Mouse (Mus musculus): ENCODE measurements around the gene Fbxl18. TPM values are rescaled to one million over a fixed set of nuclear protein-coding genes. Genes with fewer than 3 reads are reported as not detected.

The Fbxl18 gene
- total RNA-seq, 2 experiments from 2014 or later, result 5.8 to 7.1 TPM

- peak; percentile 83 for DNase-seq
- intact Hi-C loops (cut with DNase I; ENCODE audit: low total_unique reads), result no loop called here
Observed at GRCm38 (mm10) chr5:142920311-142921073, 25.3 kb upstream of the Fbxl18 start.

- intact Hi-C loops (cut with DNase I; ENCODE audit: low total_unique reads), result no loop called here
- no peak for DNase-seq
Observed at GRCm38 (mm10) chr5:142917402-142917801, 22.2 kb upstream of the Fbxl18 start.

GRCm38 (mm10) chr5:142916593-142916992 is 21.4 kb upstream of the Fbxl18 start:
- peak; percentile 81 for DNase-seq
- intact Hi-C loops (cut with DNase I; ENCODE audit: low total_unique reads), result no loop called here

- intact Hi-C loops (cut with DNase I; ENCODE audit: low total_unique reads), result no loop called here
- no peak for DNase-seq
Observed at GRCm38 (mm10) chr5:142915231-142915630, 20.0 kb upstream of the Fbxl18 start.

GRCm38 (mm10) chr5:142912739-142913138 is 17.5 kb upstream of the Fbxl18 start:
- DNase-seq, result no peak
- intact Hi-C loops (cut with DNase I; ENCODE audit: low total_unique reads), result no loop called here

- intact Hi-C loops (cut with DNase I; ENCODE audit: low total_unique reads), result no loop called here
- DNase-seq, result no peak
Observed at GRCm38 (mm10) chr5:142912320-142912719, 17.1 kb upstream of the Fbxl18 start.

GRCm38 (mm10) chr5:142911629-142912028 is 16.4 kb upstream of the Fbxl18 start:
- intact Hi-C loops (cut with DNase I; ENCODE audit: low total_unique reads), result no loop called here
- DNase-seq, result no peak

- no peak for DNase-seq
- intact Hi-C loops (cut with DNase I; ENCODE audit: low total_unique reads), result no loop called here
Observed at GRCm38 (mm10) chr5:142909576-142910278, 14.5 kb upstream of the Fbxl18 start.

- DNase-seq, result no peak
Observed at GRCm38 (mm10) chr5:142908941-142909575, 13.8 kb upstream of the Fbxl18 start.

GRCm38 (mm10) chr5:142907803-142908559 is 12.8 kb upstream of the Fbxl18 start:
- intact Hi-C loops (cut with DNase I; ENCODE audit: low total_unique reads), result no loop called here

More at GRCm38 (mm10) chr5:142908941-142909575, 13.8 kb upstream of the Fbxl18 start:
- intact Hi-C loops (cut with DNase I; ENCODE audit: low total_unique reads), result no loop called here

GRCm38 (mm10) chr5:142907048-142907802 is 12.0 kb upstream of the Fbxl18 start:
- peak; percentile 77 for DNase-seq
- intact Hi-C loops (cut with DNase I; ENCODE audit: low total_unique reads), result no loop called here

More at GRCm38 (mm10) chr5:142907803-142908559, 12.8 kb upstream of the Fbxl18 start:
- peak; percentile 77 for DNase-seq

GRCm38 (mm10) chr5:142906532-142907047 is 11.4 kb upstream of the Fbxl18 start, which contains the start of gene Actb:
TSS of gene Actb (minus strand) at chr5:142906754.
- DNase-seq, result peak; percentile 96
- intact Hi-C loops (cut with DNase I; ENCODE audit: low total_unique reads), result no loop called here

- DNase-seq, result peak; percentile 99
- intact Hi-C loops (cut with DNase I; ENCODE audit: low total_unique reads), result no loop called here
Observed at GRCm38 (mm10) chr5:142905725-142906531, 10.7 kb upstream of the Fbxl18 start.

- intact Hi-C loops (cut with DNase I; ENCODE audit: low total_unique reads), result no loop called here
- no peak for DNase-seq
Observed at GRCm38 (mm10) chr5:142905038-142905695, 9.9 kb upstream of the Fbxl18 start.

GRCm38 (mm10) chr5:142904208-142905037 is 9.2 kb upstream of the Fbxl18 start:
- DNase-seq, result no peak
- intact Hi-C loops (cut with DNase I; ENCODE audit: low total_unique reads), result no loop called here

- intact Hi-C loops (cut with DNase I; ENCODE audit: low total_unique reads), result no loop called here
- DNase-seq, result no peak
Observed at GRCm38 (mm10) chr5:142903470-142904207, 8.4 kb upstream of the Fbxl18 start.

Measured in gastrocnemius, postnatal 14 days (tissue).